Mouse (Mus musculus) heart, postnatal 14 days (tissue): ENCODE data around the gene Kif22. TPM values are rescaled to one million over a fixed set of nuclear protein-coding genes. Genes with fewer than 3 reads are reported as not detected.
"Not testable (repeated sequence)": the region's sequence is repeated elsewhere in the genome, so short reads cannot be mapped to it uniquely, and the experiment has no call there.

ENCODE experiments used
- DNase-seq, 2 experiments: peaks; one replicate each; pipeline ENCODE4 v3.0.0; 2021 to 2022
- intact Hi-C: fragments of 180-260 bp; cut with DNase I; formaldehyde crosslinking; loops from one replicate; pipeline ENCODE4 v1.15.1; 2025
- long read RNA-seq, 2 experiments: library from polyadenylated mRNA; stranded (forward); transcript quantifications; one replicate each; pipeline ENCODE4 v2.0.0; 2021
- total RNA-seq, 2 experiments: library from RNA; stranded (reverse); gene quantifications; 2 replicates each; pipeline ENCODE4 v1.2.3; 2021

The Kif22 gene
- total RNA-seq: 1 to 10 TPM; 4.6 to 8.2 TPM
- long read RNA-seq, experiment 1, transcript Kif22-201 (14 exons, 2,115 nt): major isoform, 13 of 15 reads
- long read RNA-seq, experiment 1, partial matches to known transcripts: 0 of 15 reads
- long read RNA-seq, experiment 1, other reads (novel, unspliced or antisense): 2 of 15 reads
- long read RNA-seq, experiment 2, transcript Kif22-201 (14 exons, 2,115 nt): major isoform, 11 of 12 reads
- long read RNA-seq, experiment 2, partial matches to known transcripts: 1 of 12 reads
- long read RNA-seq, experiment 2, other reads (novel, unspliced or antisense): 0 of 12 reads

GRCm38 (mm10) chr7:127041851-127042672 lies at the start of gene Kif22:
TSS of gene Kif22 (minus strand) at chr7:127042471.
- peak; percentile 90 to 93 for DNase-seq
- intact Hi-C loops: loop anchor here (5.0 kb wide), 1 partner anchor 60 kb away; no protein-coding TSS in a partner anchor

GRCm38 (mm10) chr7:127091114-127091896 lies 49.0 kb upstream of the Kif22 start, which contains the start of gene AI467606:
TSS of gene AI467606 (plus strand) at chr7:127091359.
- intact Hi-C loops: no loop called here
- peak; percentile 51 to 58 for DNase-seq

- DNase-seq: no peak
- intact Hi-C loops: no loop called here
Measured at GRCm38 (mm10) chr7:127090154-127091113, 48.2 kb upstream of the Kif22 start.

GRCm38 (mm10) chr7:127088901-127089845 lies 46.9 kb upstream of the Kif22 start:
- intact Hi-C loops: no loop called here
- DNase-seq: peak; percentile 17 to 21

GRCm38 (mm10) chr7:127088083-127088482 lies 45.8 kb upstream of the Kif22 start:
- intact Hi-C loops: no loop called here
- no peak for DNase-seq

- intact Hi-C loops, DNase-seq: not testable (repeated sequence)
Measured at GRCm38 (mm10) chr7:127087278-127088010, 45.2 kb upstream of the Kif22 start, which contains the start of gene Zg16. TSS of gene Zg16 (minus strand) at chr7:127087328.

GRCm38 (mm10) chr7:127085751-127086150 lies 43.5 kb upstream of the Kif22 start:
- DNase-seq, intact Hi-C loops: not testable (repeated sequence)

- no peak for DNase-seq
- intact Hi-C loops: no loop called here
Measured at GRCm38 (mm10) chr7:127084794-127085193, 42.5 kb upstream of the Kif22 start.

GRCm38 (mm10) chr7:127083689-127084088 lies 41.4 kb upstream of the Kif22 start:
- intact Hi-C loops: no loop called here
- DNase-seq: no peak

GRCm38 (mm10) chr7:127082995-127083394 lies 40.7 kb upstream of the Kif22 start:
- intact Hi-C loops: no loop called here
- DNase-seq: no peak

GRCm38 (mm10) chr7:127082271-127082670 lies 40.0 kb upstream of the Kif22 start:
- intact Hi-C loops: no loop called here
- no peak for DNase-seq

- intact Hi-C loops: no loop called here
- DNase-seq: no peak
Measured at GRCm38 (mm10) chr7:127080045-127080444, 37.8 kb upstream of the Kif22 start.

GRCm38 (mm10) chr7:127077692-127078091 lies 35.4 kb upstream of the Kif22 start:
- DNase-seq: no peak
- intact Hi-C loops: no loop called here

GRCm38 (mm10) chr7:127076188-127076587 lies 33.9 kb upstream of the Kif22 start:
- intact Hi-C loops: no loop called here

GRCm38 (mm10) chr7:127073221-127073620 lies 30.9 kb upstream of the Kif22 start:
- intact Hi-C loops: no loop called here
- DNase-seq: peak; percentile 7 to 35

More at GRCm38 (mm10) chr7:127076188-127076587, 33.9 kb upstream of the Kif22 start:
- no peak for DNase-seq

- DNase-seq: no peak
- intact Hi-C loops: no loop called here
Measured at GRCm38 (mm10) chr7:127070871-127071413, 28.7 kb upstream of the Kif22 start.

GRCm38 (mm10) chr7:127066317-127066716 lies 24.0 kb upstream of the Kif22 start:
- intact Hi-C loops: no loop called here

More at GRCm38 (mm10) chr7:127066317-127066716, 24.0 kb upstream of the Kif22 start:
- DNase-seq: no peak
